Mouse (Mus musculus) G1E (cell line): ENCODE results near the gene Trim61. TPM values are rescaled to one million over a fixed set of nuclear protein-coding genes. Genes with fewer than 3 reads are reported as not detected.

Experiments used
- ATAC-seq: 2 replicates; pipeline ENCODE4 v1.8.0; 2016; ENCODE audit warnings: mild to moderate bottlenecking; ENCODE audit not compliant: insufficient number of reproducible peaks, poor library complexity, low FRiP score, severe bottlenecking; ENCODE audit errors: extremely low read depth
- DNase-seq: peaks from one replicate; pipeline ENCODE4 v3.0.0; 2012; ENCODE audit warnings: low spot score
- H3K27me3 ChIP-seq: 2 replicates; pipeline ENCODE4 v1.6.1; 2012; ENCODE audit warnings: mild to moderate bottlenecking, low read length, inconsistent platforms; ENCODE audit not compliant: insufficient read depth
- H3K36me3 ChIP-seq: replicated peaks from 2 replicates; pipeline ENCODE3; 2012; ENCODE audit warnings: mild to moderate bottlenecking, inconsistent platforms
- H3K4me1 ChIP-seq: 2 replicates; pipeline ENCODE4 v1.6.1; 2012; ENCODE audit warnings: low read depth, low read length, inconsistent platforms, mixed read lengths; ENCODE audit not compliant: insufficient read depth
- H3K4me3 ChIP-seq: 2 replicates; pipeline ENCODE4 v1.5.1; 2012; ENCODE audit warnings: low read depth, mild to moderate bottlenecking, inconsistent platforms, low read length, moderate library complexity, mixed read lengths
- H3K9me3 ChIP-seq: replicated peaks from 2 replicates; pipeline ENCODE4 v1.6.1; 2012; ENCODE audit warnings: inconsistent platforms
- CTCF ChIP-seq: IDR thresholded peaks from 2 replicates; pipeline ENCODE4 v1.5.1; 2012; ENCODE audit warnings: low read depth, low read length, inconsistent platforms, mixed read lengths
- GATA1 ChIP-seq: IDR thresholded peaks from 2 replicates; pipeline ENCODE4 v1.6.1; 2012; ENCODE audit warnings: borderline replicate concordance, low read length, inconsistent platforms, mixed read lengths
- GATA2 ChIP-seq: IDR thresholded peaks from 2 replicates; pipeline ENCODE4 v1.6.1; 2012; ENCODE audit warnings: low read depth, low read length, inconsistent platforms, borderline replicate concordance
- POLR2AphosphoS5 ChIP-seq: IDR thresholded peaks from 2 replicates; pipeline ENCODE4 v1.6.1; 2012; ENCODE audit warnings: low read depth, low read length, inconsistent platforms; ENCODE audit not compliant: insufficient replicate concordance
- TAL1 ChIP-seq: conservative IDR thresholded peaks from 2 replicates; pipeline ENCODE4 v1.6.1; 2012; ENCODE audit warnings: low read depth, low read length, inconsistent platforms, mixed read lengths
- polyA plus RNA-seq: library from polyadenylated mRNA; stranded (reverse); fragments of >175 nt; gene quantifications from 2 replicates; pipeline ENCODE4 v1.2.3, GENCODE M21; 2012
- total RNA-seq, 2 experiments: library from RNA; stranded (forward) in 1 of 2; stranded (reverse) in 1 of 2; fragments of 200-1000 nt in 1 of 2; fragments of >200 nt in 1 of 2; fragmentation: Nextera tagmentation in 1 of 2; gene quantifications; 2 replicates each; pipeline ENCODE4 v1.2.3; 2014 to 2017

The Trim61 gene
- total and polyA plus RNA-seq, 3 experiments: 0.05 TPM; not detected in 2

DNA sequence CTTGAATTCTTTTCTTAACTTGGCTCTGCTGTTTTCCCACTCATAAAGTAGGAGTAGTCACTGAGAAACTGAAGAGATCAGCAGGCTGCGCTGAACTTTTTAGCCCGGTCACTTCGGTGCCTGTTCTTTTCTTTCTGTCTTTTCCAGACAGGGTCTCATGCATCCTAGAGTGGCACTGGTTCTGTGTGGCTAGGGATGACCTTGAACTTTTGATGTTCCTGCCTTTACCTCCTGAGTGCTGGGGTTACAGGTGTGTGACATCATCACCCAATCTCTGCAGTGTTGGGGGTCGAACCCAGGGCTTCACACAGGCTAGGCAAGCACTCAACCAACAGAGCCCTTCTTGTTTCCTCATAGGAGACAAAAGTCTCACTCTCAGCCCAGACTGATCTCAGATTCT is 38.4 kb upstream of the Trim61 start:
- Histone ChIP-seq H3K9me3 (no peaks in the 10 kb centered on the region), H3K36me3 (no peaks in the 10 kb centered on the region), H3K27me3 (peaks cover 16% of the 10 kb centered on the region; the same call in 1 of the 2 replicates), H3K4me3 (no peak overlapping the region), H3K4me1 (no peaks in the 10 kb centered on the region)
- TF ChIP-seq TAL1 (no peak), POLR2AphosphoS5 (no peak), GATA1 (no peak), GATA2 (no peak), CTCF (no peak)
- no peak for DNase-seq
- ATAC-seq: no peak

DNA sequence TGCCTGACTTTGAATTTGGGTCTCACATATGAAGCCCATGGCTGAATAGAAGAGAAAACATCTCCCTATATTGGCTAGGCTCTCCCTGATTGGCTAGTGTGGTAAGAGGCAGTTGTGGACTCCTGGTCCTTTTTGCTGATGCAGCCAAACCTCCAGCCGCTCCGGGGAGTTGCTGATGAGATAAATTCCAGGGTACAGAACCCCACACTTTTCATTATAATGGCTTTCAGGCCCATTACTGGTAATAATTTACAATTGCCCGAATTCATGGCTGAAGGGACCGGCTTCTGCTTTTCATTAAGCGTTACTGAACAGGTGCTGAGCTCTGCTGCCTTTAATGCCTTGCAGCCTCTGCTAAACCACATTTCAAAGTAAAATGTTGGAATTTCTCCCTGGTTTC is 35.6 kb upstream of the Trim61 start:
- ATAC-seq (no peak), DNase-seq (no peak)
- Histone ChIP-seq H3K27me3 (peaks cover 16% of the 10 kb centered on the region; the same call in 1 of the 2 replicates), H3K4me1 (no peaks in the 10 kb centered on the region), H3K4me3 (no peak overlapping the region), H3K9me3 (no peaks in the 10 kb centered on the region), H3K36me3 (no peaks in the 10 kb centered on the region)
- TF ChIP-seq TAL1 (no peak), POLR2AphosphoS5 (no peak), CTCF (no peak), GATA2 (no peak), GATA1 (no peak)

- Histone ChIP-seq H3K4me1 (no peaks in the 10 kb centered on the region), H3K27me3 (peaks cover 16% of the 10 kb centered on the region; the same call in 1 of the 2 replicates), H3K4me3 (no peak overlapping the region), H3K36me3 (no peaks in the 10 kb centered on the region), H3K9me3 (no peaks in the 10 kb centered on the region)
- TF ChIP-seq GATA2 (no peak), TAL1 (no peak), GATA1 (no peak), CTCF (no peak), POLR2AphosphoS5 (no peak)
- no peak for ATAC-seq
- DNase-seq: no peak
These were observed 35.2 kb upstream of the Trim61 start for GRCm38 (mm10) chr8:65053554-65053953.

DNA sequence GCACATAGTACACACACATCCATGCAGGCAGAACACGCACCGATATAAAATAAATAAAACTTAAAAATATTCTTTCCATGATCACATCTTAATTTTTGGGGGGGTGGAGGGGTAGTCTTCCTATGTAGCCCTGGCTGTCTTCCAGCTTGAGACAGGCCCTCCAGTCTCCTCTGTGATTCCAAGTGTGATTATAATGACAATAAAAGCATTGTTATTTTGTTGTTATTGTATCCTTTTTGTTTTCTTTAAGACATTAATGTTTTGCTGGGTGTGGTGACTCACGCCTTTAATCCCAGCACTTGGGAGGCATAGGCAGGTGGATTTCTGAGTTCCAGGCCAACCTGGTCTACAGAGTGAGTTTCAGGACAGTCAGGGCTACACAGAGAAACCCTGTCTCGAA is 29.5 kb upstream of the Trim61 start:
- no peak for DNase-seq
- H3K27me3 ChIP-seq: no peaks in the 10 kb centered on the region

GRCm38 (mm10) chr8:65047193-65047592 is 28.9 kb upstream of the Trim61 start:
- H3K9me3 ChIP-seq: no peaks in the 10 kb centered on the region
- no peak for DNase-seq
- ATAC-seq: no peak
- H3K4me1 ChIP-seq: no peaks in the 10 kb centered on the region
- TF ChIP-seq CTCF: no peak
- no peak for TF ChIP-seq GATA1
- TF ChIP-seq TAL1: no peak
- TF ChIP-seq GATA2: no peak
- TF ChIP-seq POLR2AphosphoS5: no peak
- no peaks in the 10 kb centered on the region for H3K36me3 ChIP-seq
- no peaks in the 10 kb centered on the region for H3K27me3 ChIP-seq
- no peak overlapping the region for H3K4me3 ChIP-seq

More for the DNA sequence above, 29.5 kb upstream of the Trim61 start:
- TF ChIP-seq POLR2AphosphoS5 (no peak), GATA1 (no peak), GATA2 (no peak), TAL1 (no peak), CTCF (no peak)
- H3K9me3 ChIP-seq: no peaks in the 10 kb centered on the region
- ATAC-seq: no peak
- H3K4me3 ChIP-seq: no peak overlapping the region
- H3K4me1 ChIP-seq: no peaks in the 10 kb centered on the region
- no peaks in the 10 kb centered on the region for H3K36me3 ChIP-seq

- ATAC-seq: no peak
- no peak for TF ChIP-seq GATA1
- TF ChIP-seq GATA2: no peak
- TF ChIP-seq POLR2AphosphoS5: no peak
- TF ChIP-seq TAL1: no peak
- TF ChIP-seq CTCF: no peak
- Histone ChIP-seq H3K36me3 (no peaks in the 10 kb centered on the region), H3K4me1 (no peaks in the 10 kb centered on the region), H3K9me3 (no peaks in the 10 kb centered on the region), H3K27me3 (no peaks in the 10 kb centered on the region), H3K4me3 (no peak overlapping the region)
- DNase-seq: no peak
These were observed 28.2 kb upstream of the Trim61 start for GRCm38 (mm10) chr8:65046565-65046964.

DNA sequence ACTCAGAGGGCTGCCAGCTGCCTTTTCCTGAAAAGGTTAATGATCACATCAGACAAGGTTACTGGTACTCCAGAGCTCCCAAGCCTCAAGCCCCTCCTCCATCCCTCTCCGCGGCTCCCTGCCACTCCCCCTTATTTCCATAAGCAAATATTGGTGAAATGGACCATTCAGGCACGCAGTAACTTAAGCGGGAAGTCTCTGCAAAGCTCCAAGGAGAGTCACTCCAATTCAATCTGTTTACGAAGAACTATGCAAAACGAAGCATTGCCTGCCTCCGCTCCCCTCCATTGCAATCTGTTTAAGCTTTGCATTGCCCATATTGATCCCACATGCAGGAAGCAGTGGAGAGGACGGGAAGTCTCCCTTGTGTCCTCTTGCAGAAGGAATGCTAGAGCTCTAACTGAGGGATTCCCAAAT is 18.8 kb upstream of the Trim61 start, which contains the start of gene Apela:
Gene Apela, minus strand, starts transcription at position 220 of the 417 bp plus-strand sequence.
- Histone ChIP-seq H3K27me3 (peaks cover 12% of the 10 kb centered on the region), H3K4me1 (no peaks in the 10 kb centered on the region; the same call in 1 of the 2 replicates), H3K36me3 (no peaks in the 10 kb centered on the region), H3K9me3 (no peaks in the 10 kb centered on the region), H3K4me3 (no peak within 1 kb of the TSS)
- ATAC-seq (no peak), DNase-seq (no peak)
- TF ChIP-seq TAL1: no peak
- TF ChIP-seq GATA2: no peak
- no peak for TF ChIP-seq CTCF
- TF ChIP-seq GATA1: no peak
- TF ChIP-seq POLR2AphosphoS5: no peak
